Mouse (Mus musculus) forebrain, postnatal 0 days (tissue): ENCODE measurements at regions not wholly inside any gene's neighbourhood (a gene's known extent, or its start where the extent isn't known, plus 50 kb on each side); places are given as distances from the start of the nearest gene placed in this dataset.
A peak's percentile ranks its signal among the peaks of the same experiment; 100 is the strongest.

Source experiments
- ATAC-seq: fragments of 200-750 bp; cut with Nextera tagmentation; 2 replicates; pipeline ENCODE4 v1.8.0; 2017; ENCODE audit warnings: mild to moderate bottlenecking, moderate library complexity
- DNase-seq: peaks from one replicate; pipeline ENCODE4 v3.0.0-alpha.2; 2015
- H3K27ac ChIP-seq: fragments of 300-500 bp; sonication (generic); 2 replicates; pipeline ENCODE4 v1.5.1; 2014; ENCODE audit warnings: low read depth, mild to moderate bottlenecking, antibody characterized with exemption, low read length, moderate library complexity, mixed read lengths
- H3K27me3 ChIP-seq: fragments of 300-500 bp; sonication (generic); 2 replicates; pipeline ENCODE4 v1.6.1; 2014; ENCODE audit warnings: mild to moderate bottlenecking, low read length, mixed read lengths; ENCODE audit not compliant: insufficient read depth
- H3K36me3 ChIP-seq: fragments of 300-500 bp; sonication (generic); 2 replicates; pipeline ENCODE4 v1.6.1; 2014; ENCODE audit warnings: mild to moderate bottlenecking, moderate library complexity; ENCODE audit not compliant: insufficient read depth
- H3K4me1 ChIP-seq: fragments of 300-500 bp; sonication (generic); 2 replicates; pipeline ENCODE4 v1.6.1; 2014; ENCODE audit warnings: antibody characterized with exemption; ENCODE audit not compliant: insufficient read depth
- H3K4me2 ChIP-seq: fragments of 300-500 bp; sonication (generic); 2 replicates; pipeline ENCODE4 v1.6.1; 2014; ENCODE audit warnings: low read depth, mild to moderate bottlenecking, moderate library complexity
- H3K4me3 ChIP-seq: fragments of 300-500 bp; sonication (generic); 2 replicates; pipeline ENCODE4 v1.5.1; 2014; ENCODE audit warnings: low read depth, low read length, mixed read lengths
- H3K9ac ChIP-seq: fragments of 300-500 bp; sonication (generic); 2 replicates; pipeline ENCODE4 v1.6.1; 2014; ENCODE audit warnings: mild to moderate bottlenecking
- H3K9me3 ChIP-seq: fragments of 300-500 bp; sonication (generic); 2 replicates; pipeline ENCODE4 v1.6.1; 2016; ENCODE audit warnings: low read length
- CTCF ChIP-seq: sonication (generic); IDR thresholded peaks from 2 replicates; pipeline ENCODE4 v1.5.1; 2016; ENCODE audit warnings: antibody characterized with exemption, control low read depth, low read depth
- whole genome bisulfite sequencing: fragments of 180-500 bp; shearing (Covaris S2); extraction: QIAGEN DNeasy Blood & Tissue Kit; methylation state at CpG from one replicate; pipeline ENCODE4 v1.1.7; 2014; 5-methylcytosine and 5-hydroxymethylcytosine counted together

DNA sequence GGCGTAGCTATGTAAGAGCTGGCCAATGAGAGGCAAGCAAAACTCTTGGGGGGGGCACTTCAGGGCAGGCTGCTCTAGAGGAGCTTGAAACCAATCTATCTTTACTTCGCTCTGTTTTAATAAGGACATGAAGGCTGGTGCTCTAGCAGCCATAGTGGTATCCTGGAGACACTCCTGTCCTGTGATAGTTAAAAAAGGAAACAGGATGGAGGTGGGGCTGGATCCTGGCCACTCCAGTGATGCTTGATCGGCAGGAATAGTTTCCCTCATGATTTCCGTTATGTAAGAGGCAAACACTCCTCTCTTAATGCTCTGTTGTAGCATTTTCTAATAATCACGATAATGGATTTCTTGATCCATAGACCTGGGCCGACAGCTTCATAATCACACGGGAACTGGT is 266.1 kb downstream of the Sox9 start:
- Histone ChIP-seq H3K27me3 (no peaks in the 10 kb centered on the region), H3K4me1 (peaks cover 9% of the 10 kb centered on the region; the same call in 1 of the 2 replicates), H3K36me3 (no peaks in the 10 kb centered on the region), H3K9me3 (no peaks in the 10 kb centered on the region), H3K27ac (no peak overlapping the region), H3K4me2 (no peak overlapping the region), H3K9ac (no peak overlapping the region), H3K4me3 (no peak overlapping the region)
- ATAC-seq = no peak
- no peak for TF ChIP-seq CTCF
- WGBS = 78% methylated on average over 7 of the region's 7 CpGs
- no peak for DNase-seq

DNA sequence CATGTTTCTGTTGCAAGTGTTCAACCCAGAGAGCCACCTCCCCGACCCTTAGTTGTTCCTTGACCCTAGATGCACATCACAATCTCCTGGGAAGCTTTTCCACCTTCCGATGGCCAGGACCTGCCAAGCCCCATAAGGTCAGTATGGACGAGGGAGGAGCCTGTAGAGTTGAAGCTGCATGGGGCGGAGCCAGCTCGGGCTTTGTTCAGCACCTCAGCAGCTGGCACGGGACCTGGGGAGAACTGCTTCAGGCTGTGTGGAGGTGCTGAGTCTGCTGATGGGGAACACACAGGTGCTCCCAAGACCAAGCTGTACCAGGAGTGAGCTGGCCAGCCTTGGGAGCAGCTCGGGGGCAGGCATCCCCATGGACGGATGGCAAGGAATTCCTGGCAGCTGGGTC is 267.6 kb downstream of the Sox9 start:
- Histone ChIP-seq H3K9me3 (no peaks in the 10 kb centered on the region), H3K36me3 (no peaks in the 10 kb centered on the region), H3K27me3 (no peaks in the 10 kb centered on the region), H3K4me3 (no peak overlapping the region), H3K9ac (no peak overlapping the region), H3K4me2 (no peak overlapping the region), H3K27ac (no peak overlapping the region), H3K4me1 (peaks cover 9% of the 10 kb centered on the region; the same call in 1 of the 2 replicates)
- no peak for DNase-seq
- 60% methylated on average over 8 of the region's 8 CpGs for WGBS
- TF ChIP-seq CTCF = no peak
- ATAC-seq = no peak

DNA sequence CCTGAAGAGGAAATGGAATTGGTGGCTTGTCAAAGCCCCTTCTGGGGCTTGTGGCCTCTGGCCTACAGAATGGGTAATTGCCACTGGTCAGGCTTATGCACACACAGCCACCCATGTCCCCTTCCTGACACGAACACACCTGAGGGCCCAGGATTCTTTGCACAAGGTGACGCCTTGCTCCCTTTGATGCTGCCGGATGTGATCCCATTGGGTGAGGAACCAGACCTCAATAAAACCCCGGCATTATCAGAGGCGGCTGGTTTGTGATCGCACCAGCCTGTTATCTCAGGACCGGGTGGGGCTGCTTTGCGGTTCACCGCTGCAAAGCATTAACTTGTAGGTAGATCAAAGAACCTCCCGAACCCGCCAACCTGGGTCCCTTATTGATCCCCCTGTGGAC is 270.5 kb downstream of the Sox9 start:
- no peaks in the 10 kb centered on the region for H3K9me3 ChIP-seq
- TF ChIP-seq CTCF = no peak
- 97% methylated on average over 11 of the region's 11 CpGs for WGBS
- H3K9ac ChIP-seq = no peak overlapping the region
- no peaks in the 10 kb centered on the region for H3K4me1 ChIP-seq
- no peaks in the 10 kb centered on the region for H3K27me3 ChIP-seq
- H3K4me3 ChIP-seq = no peak overlapping the region
- H3K27ac ChIP-seq = no peak overlapping the region
- H3K4me2 ChIP-seq = no peak overlapping the region
- ATAC-seq (no peak), DNase-seq (no peak)
- no peaks in the 10 kb centered on the region for H3K36me3 ChIP-seq

DNA sequence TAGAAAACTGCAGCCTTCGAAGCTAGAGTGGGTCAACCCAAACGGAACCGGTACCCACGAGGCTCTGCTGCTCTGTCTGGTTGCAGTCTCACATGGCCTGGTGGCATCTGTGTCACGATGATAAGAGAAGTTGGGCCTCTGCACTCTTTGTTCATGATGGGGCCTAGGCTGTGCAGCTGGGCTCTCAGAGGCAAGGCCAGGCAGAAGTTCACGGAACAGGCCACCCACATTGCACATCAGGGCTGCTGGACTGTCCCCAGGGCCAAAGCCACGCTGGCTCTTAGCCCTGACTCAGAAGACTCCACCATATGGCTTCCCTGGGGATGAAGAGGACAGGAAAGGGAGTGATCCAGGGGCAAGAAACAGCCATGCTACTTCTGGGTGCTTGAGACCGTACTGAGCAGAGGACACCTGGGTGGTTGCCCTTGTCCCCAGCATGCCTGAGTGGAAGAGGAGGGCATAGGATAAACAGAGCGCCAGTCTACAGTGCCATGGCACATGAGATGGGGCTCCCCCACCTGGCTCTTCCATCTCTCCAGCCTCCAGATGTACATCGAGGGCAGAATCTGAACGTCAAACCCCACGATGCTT is 274.1 kb downstream of the Sox9 start:
- no peaks in the 10 kb centered on the region for H3K9me3 ChIP-seq
- H3K9ac ChIP-seq = no peak overlapping the region
- H3K4me3 ChIP-seq = no peak overlapping the region
- H3K27ac ChIP-seq = peak overlapping the region; percentile 9; the same call in 1 of the 2 replicates
- no peaks in the 10 kb centered on the region for H3K27me3 ChIP-seq
- ATAC-seq (no peak), DNase-seq (no peak)
- H3K4me2 ChIP-seq = no peak overlapping the region
- TF ChIP-seq CTCF = no peak
- 60% methylated on average over 12 of the region's 12 CpGs for WGBS
- H3K4me1 ChIP-seq = no peaks in the 10 kb centered on the region
- no peaks in the 10 kb centered on the region for H3K36me3 ChIP-seq

DNA sequence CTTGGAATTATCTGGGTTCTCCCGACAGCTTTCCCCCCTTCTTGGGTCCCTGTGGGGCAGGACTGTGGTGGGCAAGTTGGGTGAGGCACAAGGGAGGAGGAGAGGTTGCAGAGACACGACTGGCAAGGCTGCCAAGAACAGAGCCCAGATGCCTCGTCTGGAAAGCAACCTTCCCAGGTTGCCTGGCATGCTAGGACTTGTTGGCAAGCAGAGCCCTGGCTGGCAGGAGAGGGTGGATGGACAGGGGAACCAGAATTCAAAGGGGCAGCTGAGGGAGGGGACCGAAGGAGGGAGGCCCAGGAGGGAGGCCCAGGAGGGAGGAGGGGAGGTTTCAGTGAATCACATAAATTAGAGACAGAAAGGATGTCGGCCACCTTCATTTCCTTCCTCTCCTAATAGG is 274.8 kb downstream of the Sox9 start:
- Histone ChIP-seq H3K4me2 (no peak overlapping the region), H3K9ac (0 out of 2 replicates have a peak overlapping the region, but pooled peaks have one; percentile 6), H3K4me3 (no peak overlapping the region), H3K27me3 (no peaks in the 10 kb centered on the region), H3K27ac (peak overlapping the region; percentile 9; the same call in 1 of the 2 replicates), H3K9me3 (no peaks in the 10 kb centered on the region), H3K36me3 (no peaks in the 10 kb centered on the region), H3K4me1 (no peaks in the 10 kb centered on the region)
- DNase-seq (peak; percentile 61), ATAC-seq (peak; percentile 70)
- WGBS = 7% methylated on average over 5 of the region's 5 CpGs
- no peak for TF ChIP-seq CTCF

DNA sequence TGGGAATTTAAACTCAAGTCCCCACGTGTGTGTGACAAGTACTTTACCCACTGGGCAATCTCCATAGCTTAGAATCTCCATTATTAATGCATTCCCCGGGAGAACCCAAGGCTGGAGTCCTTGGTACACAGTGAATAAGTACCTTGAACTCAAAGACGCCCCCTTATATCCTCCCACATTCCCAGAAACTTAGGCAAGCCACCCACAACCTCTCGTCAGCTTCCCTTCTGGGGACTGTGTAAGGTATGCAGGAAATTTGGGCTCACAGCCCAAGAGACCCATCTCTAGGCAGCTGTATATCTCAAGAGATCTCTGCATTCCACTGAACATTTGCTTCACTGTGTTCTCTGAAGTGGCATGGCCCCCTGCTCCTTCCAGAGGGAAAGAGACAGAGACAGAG is 288.3 kb downstream of the Sox9 start:
- Histone ChIP-seq H3K27me3 (no peaks in the 10 kb centered on the region), H3K9me3 (no peaks in the 10 kb centered on the region), H3K36me3 (no peaks in the 10 kb centered on the region), H3K4me2 (no peak overlapping the region), H3K27ac (no peak overlapping the region), H3K9ac (no peak overlapping the region), H3K4me3 (no peak overlapping the region), H3K4me1 (no peaks in the 10 kb centered on the region)
- TF ChIP-seq CTCF = no peak
- DNase-seq (no peak), ATAC-seq (no peak)
- 89% methylated on average over 4 of the region's 4 CpGs for WGBS

DNA sequence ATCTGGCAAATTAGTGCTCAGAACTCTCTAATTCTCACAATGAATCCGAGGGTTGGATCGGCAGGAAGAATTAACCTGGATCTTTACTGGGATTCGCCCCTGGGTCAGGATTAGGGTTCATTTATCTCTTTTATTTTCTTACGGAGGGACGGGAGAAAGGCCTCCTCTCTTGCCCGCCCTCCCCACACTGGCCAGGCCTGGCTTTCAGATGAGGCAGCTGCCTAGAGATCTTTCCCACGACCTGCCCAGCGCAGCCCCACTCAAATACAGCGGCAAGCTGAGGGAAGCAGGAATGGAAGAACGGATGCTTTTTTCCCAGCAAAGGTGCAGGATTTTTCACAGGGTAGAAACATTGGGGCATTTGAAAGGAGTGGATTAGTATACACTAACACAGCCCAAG is 289.9 kb downstream of the Sox9 start:
- Histone ChIP-seq H3K4me3 (no peak overlapping the region), H3K4me2 (no peak overlapping the region), H3K27me3 (no peaks in the 10 kb centered on the region), H3K27ac (no peak overlapping the region), H3K36me3 (no peaks in the 10 kb centered on the region), H3K9ac (no peak overlapping the region), H3K9me3 (no peaks in the 10 kb centered on the region), H3K4me1 (no peaks in the 10 kb centered on the region)
- no peak for ATAC-seq
- TF ChIP-seq CTCF = no peak
- DNase-seq = no peak
- WGBS = 16% methylated on average over 10 of the region's 10 CpGs
